Mouse (Mus musculus) heart, embryonic 11.5 days (tissue): ENCODE measurements around the gene Agfg2. TPM values are rescaled to one million over a fixed set of nuclear protein-coding genes. Genes with fewer than 3 reads are reported as not detected.
A peak's percentile ranks its signal among the peaks of the same experiment; 100 is the strongest.

Source experiments
- ATAC-seq: fragments of 200-750 bp; cut with Nextera tagmentation; replicated peaks from 2 replicates; pipeline ENCODE4 v1.8.0; 2017; ENCODE audit warnings: moderate library complexity; ENCODE audit not compliant: insufficient number of reproducible peaks, low FRiP score, low TSS enrichment
- H3K27ac ChIP-seq: fragments of 300-500 bp; sonication (generic); 2 replicates; pipeline ENCODE4 v1.5.1; 2014; ENCODE audit warnings: mild to moderate bottlenecking, low read depth, low read length
- H3K27me3 ChIP-seq: fragments of 300-500 bp; sonication (generic); 2 replicates; pipeline ENCODE4 v1.6.1; 2014; ENCODE audit warnings: mild to moderate bottlenecking, low read length, mixed read lengths; ENCODE audit not compliant: control insufficient read depth, insufficient read depth
- H3K36me3 ChIP-seq: fragments of 300-500 bp; sonication (generic); 2 replicates; pipeline ENCODE4 v1.6.1; 2014; ENCODE audit warnings: mild to moderate bottlenecking, low read length, moderate library complexity, mixed read lengths; ENCODE audit not compliant: control insufficient read depth, insufficient read depth
- H3K4me1 ChIP-seq: fragments of 300-500 bp; sonication (generic); 2 replicates; pipeline ENCODE4 v1.6.1; 2014; ENCODE audit warnings: low read length; ENCODE audit not compliant: control insufficient read depth, insufficient read depth
- H3K4me2 ChIP-seq: fragments of 300-500 bp; sonication (generic); 2 replicates; pipeline ENCODE4 v1.6.1; 2014; ENCODE audit warnings: mild to moderate bottlenecking, moderate library complexity
- H3K4me3 ChIP-seq: fragments of 300-500 bp; sonication (generic); 2 replicates; pipeline ENCODE4 v1.5.1; 2014; ENCODE audit warnings: low read depth, low read length
- H3K9ac ChIP-seq: fragments of 300-500 bp; sonication (generic); 2 replicates; pipeline ENCODE4 v1.6.1; 2014; ENCODE audit warnings: mild to moderate bottlenecking, low read depth, low read length, moderate library complexity
- H3K9me3 ChIP-seq: fragments of 300-500 bp; sonication (generic); replicated peaks from 2 replicates; pipeline ENCODE4 v1.6.1; 2016; ENCODE audit warnings: low read length; ENCODE audit not compliant: control insufficient read depth
- WGBS: fragments of 180-500 bp; shearing (Covaris S2); extraction: QIAGEN DNeasy Blood & Tissue Kit; methylation state at CpG from one replicate; pipeline ENCODE4 v1.1.7; 2014; ENCODE audit not compliant: insufficient replicate concordance; 5-methylcytosine and 5-hydroxymethylcytosine counted together
- polyA plus RNA-seq: library from polyadenylated mRNA; unstranded; fragments of >200 nt; fragmentation: Nextera tagmentation; extraction: Ambion mirVana; gene quantifications from 2 replicates; pipeline ENCODE4 v1.2.1, GENCODE M21; 2014

Agfg2 gene
- polyA plus RNA-seq, 1 experiment from 2014 or later = 19.9 TPM

DNA sequence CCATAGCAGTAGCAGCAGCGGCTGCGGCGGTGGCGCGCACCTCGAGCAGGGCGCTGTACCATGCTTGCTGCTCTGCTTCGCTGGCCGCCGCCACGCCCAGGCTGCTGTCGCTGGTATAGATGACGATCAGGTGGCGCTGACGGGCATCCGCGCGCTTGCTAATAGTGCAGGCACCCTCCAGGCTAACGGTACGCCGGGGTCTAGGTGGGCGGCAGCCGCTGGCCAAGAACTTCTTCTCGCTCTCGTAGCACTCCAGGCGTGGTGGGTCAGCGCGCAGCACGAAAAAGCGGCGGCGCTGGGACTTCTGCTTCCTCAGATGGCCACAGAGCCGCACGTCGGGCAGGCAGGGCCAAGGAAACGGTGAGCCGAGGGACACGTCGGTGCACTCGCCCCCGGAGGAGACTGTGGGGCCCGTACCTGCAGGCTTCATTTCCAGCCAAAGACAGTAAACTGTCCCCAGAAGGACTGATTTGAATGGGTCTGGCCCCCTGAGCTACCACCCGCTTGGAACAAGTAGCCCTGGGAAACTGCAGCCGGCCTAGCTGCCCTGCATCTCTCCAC lies 39.4 kb downstream of the Agfg2 start:
- Histone ChIP-seq H3K9ac (peak overlapping the region; percentile 40), H3K4me3 (peak overlapping the region; percentile 46), H3K4me2 (peak overlapping the region; percentile 71), H3K27me3 (peaks cover 35% of the 10 kb centered on the region), H3K4me1 (peaks cover 33% of the 10 kb centered on the region), H3K36me3 (peaks cover 9% of the 10 kb centered on the region), H3K9me3 (no peaks in the 10 kb centered on the region), H3K27ac (no peak overlapping the region)
- WGBS = 3% methylated on average over 44 of the region's 44 CpGs
- ATAC-seq = no peak

DNA sequence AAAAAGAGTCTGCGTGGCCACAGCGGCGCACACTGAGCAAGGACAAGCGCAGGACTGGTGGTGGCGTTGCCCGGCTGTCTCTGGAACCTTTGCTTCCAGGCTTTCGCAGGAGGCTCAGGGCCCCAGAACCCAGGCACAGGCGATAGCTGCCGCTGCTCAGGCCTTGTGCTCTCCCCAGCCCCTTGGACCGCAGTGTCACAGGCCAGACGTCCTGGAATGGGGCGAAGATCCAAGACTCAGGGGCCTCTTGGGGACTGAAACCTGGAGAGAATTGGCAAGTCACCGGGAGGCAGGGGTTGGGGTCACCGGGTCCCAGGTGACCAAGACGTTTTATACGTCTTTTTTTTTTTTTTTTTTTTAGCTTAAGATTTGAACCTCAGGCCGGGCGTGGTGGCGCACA lies 40.0 kb downstream of the Agfg2 start:
- Histone ChIP-seq H3K9me3 (no peaks in the 10 kb centered on the region), H3K9ac (no peak overlapping the region), H3K27ac (no peak overlapping the region), H3K4me2 (peak overlapping the region; percentile 8; the same call in 1 of the 2 replicates), H3K27me3 (peaks cover 35% of the 10 kb centered on the region), H3K4me3 (no peak overlapping the region), H3K4me1 (peaks cover 30% of the 10 kb centered on the region), H3K36me3 (peaks cover 15% of the 10 kb centered on the region)
- no peak for ATAC-seq
- 36% methylated on average over 19 of the region's 19 CpGs for WGBS

DNA sequence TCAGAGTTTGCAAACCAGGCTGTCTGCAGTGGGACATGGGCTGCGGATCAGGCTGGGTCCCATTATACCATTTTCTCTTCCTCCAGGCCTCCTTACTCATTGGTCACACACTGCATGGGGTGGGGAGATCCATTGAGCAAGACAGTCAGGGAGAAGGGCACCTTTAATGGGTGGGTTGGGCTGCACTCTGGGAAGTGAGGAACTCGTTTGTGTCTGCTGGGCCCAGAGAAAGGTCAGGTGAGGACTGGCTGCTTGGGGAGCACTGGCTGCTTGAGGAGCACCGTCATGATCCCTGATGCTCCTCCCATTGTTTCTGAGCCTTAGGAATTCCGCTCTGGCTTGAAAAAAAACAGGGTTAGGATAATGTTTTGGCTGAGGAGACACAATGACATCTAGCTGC lies 41.6 kb downstream of the Agfg2 start:
- Histone ChIP-seq H3K36me3 (peaks cover 26% of the 10 kb centered on the region), H3K4me1 (peaks cover 19% of the 10 kb centered on the region), H3K9me3 (no peaks in the 10 kb centered on the region), H3K4me3 (no peak overlapping the region), H3K4me2 (no peak overlapping the region), H3K27me3 (peaks cover 35% of the 10 kb centered on the region), H3K9ac (0 out of 2 replicates have a peak overlapping the region, but pooled peaks have one; percentile 10), H3K27ac (no peak overlapping the region)
- WGBS = 54% methylated on average over 4 of the region's 4 CpGs
- ATAC-seq = no peak

DNA sequence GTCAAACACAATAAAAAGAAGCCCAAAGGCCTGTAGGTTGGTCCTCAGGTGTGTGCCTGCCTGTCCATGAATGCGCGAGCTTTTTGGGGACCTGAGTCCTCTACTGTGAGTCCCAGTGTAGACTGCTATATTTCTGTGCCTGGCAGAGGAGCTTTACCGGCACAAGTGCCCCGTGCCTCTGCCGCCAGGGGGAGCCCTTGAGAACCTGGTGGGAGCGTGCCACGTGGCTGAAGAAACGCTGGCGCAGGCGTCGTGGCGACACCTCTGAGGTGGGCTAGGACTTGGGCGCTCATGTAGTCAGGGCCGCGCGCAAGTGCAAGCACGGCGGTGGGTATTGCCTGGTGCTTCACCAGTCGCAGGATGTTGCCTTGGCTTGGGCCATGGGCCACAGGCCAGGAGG lies 43.5 kb downstream of the Agfg2 start, which contains the start of gene Sap25:
TSS of gene Sap25 (plus strand) at position 281 of the 400 bp plus-strand sequence.
- no peak for ATAC-seq
- no peak within 1 kb of the TSS for H3K4me3 ChIP-seq
- no peak within 1 kb of the TSS for H3K9ac ChIP-seq
- WGBS = 82% methylated on average over 19 of the region's 19 CpGs
- no peaks in the 10 kb centered on the region for H3K9me3 ChIP-seq
- H3K27me3 ChIP-seq = peaks cover 31% of the 10 kb centered on the region
- H3K27ac ChIP-seq = no peak within 1 kb of the TSS
- H3K4me2 ChIP-seq = no peak within 1 kb of the TSS
- peaks cover 34% of the 10 kb centered on the region for H3K36me3 ChIP-seq
- H3K4me1 ChIP-seq = peaks cover 17% of the 10 kb centered on the region

DNA sequence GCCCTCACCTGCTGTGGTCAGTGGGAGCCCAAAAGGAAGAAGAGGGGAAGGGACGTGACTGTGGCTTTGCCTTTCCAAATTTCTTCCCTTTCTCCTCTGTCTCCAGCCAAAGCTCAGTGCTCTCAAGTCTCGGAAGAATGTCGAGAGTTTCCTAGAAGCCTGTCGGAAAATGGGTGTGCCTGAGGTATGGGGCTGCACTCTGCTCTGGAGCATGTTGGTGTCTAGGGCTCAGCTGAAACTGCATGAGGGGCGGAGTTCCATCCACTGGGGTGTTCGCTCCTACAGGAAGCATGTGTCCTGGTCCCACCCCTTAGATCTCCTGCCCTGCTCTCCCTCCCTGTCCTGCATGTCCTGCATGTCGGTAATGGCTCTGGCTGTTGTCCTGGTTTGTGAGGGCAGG lies 45.1 kb downstream of the Agfg2 start:
- no peak for ATAC-seq
- Histone ChIP-seq H3K27ac (no peak overlapping the region), H3K9me3 (no peaks in the 10 kb centered on the region), H3K9ac (no peak overlapping the region), H3K4me2 (no peak overlapping the region), H3K36me3 (peaks cover 40% of the 10 kb centered on the region), H3K4me1 (peaks cover 10% of the 10 kb centered on the region), H3K27me3 (peaks cover 15% of the 10 kb centered on the region), H3K4me3 (no peak overlapping the region)
- 64% methylated on average over 7 of the region's 7 CpGs for WGBS

DNA sequence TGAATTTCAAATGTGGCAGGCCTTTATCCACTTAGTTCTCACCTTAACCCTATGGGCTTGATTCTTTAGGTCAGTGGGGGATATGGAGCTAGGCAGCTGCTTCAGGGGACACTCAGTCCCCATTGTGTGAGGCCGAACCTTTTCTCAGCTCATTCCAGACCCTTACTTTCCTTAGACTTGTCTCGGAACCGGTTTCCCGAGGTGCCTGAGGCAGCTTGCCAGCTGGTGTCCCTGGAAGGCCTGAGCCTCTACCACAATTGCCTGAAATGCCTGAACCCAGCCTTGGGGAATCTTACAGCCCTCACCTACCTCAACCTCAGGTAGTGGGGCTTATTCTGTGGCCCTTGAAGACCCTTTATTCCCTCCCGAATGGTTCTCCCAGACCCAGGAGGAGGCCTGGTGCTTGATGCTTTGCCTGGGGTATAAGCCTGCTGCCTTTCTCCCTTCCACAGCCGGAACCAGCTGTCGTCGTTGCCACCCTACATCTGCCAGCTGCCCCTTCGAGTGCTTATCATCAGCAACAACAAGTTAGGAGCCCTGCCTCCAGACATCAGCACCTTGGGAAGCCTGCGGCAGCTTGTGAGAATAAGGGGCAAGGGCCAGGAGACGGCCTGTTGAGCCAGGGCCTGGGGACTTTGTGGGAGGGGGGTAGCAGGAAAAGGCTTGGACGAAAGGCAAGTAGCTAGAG lies 51.0 kb downstream of the Agfg2 start:
- no peak for ATAC-seq
- WGBS = 67% methylated on average over 12 of the region's 12 CpGs

DNA sequence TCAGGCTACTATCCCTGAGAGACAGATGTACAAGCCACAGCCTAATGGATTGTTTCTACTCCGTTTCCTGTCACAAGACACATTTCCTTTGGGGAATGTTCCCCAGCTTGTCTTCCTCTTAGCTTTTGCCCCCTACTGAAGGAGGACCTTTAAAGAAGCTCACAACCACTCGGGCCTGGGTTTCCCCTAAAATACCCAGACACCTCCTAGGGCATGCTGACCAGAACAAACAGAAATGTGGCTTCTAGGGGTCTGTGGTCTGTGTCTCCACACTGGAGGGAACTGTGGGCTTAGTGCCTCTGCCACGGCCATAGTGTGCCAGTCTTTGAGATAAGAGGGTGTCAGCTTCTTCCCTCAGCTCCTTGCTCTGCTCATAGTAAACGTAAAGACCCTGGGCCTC lies 52.9 kb downstream of the Agfg2 start:
- Histone ChIP-seq H3K9me3 (no peaks in the 10 kb centered on the region), H3K27ac (peak overlapping the region; percentile 67), H3K4me1 (peaks cover 21% of the 10 kb centered on the region), H3K4me3 (peak overlapping the region; percentile 94; the same call in 1 of the 2 replicates), H3K4me2 (peak overlapping the region; percentile 4; the same call in 1 of the 2 replicates), H3K36me3 (peaks cover 14% of the 10 kb centered on the region), H3K9ac (no peak overlapping the region), H3K27me3 (no peaks in the 10 kb centered on the region)
- ATAC-seq = no peak
- WGBS = 52% methylated on average over 4 of the region's 4 CpGs

More for the DNA sequence above, 51.0 kb downstream of the Agfg2 start:
- no peak overlapping the region for H3K4me2 ChIP-seq
- H3K36me3 ChIP-seq = peaks cover 26% of the 10 kb centered on the region
- no peak overlapping the region for H3K4me3 ChIP-seq
- no peaks in the 10 kb centered on the region for H3K27me3 ChIP-seq
- H3K9ac ChIP-seq = no peak overlapping the region
- no peak overlapping the region for H3K27ac ChIP-seq
- peaks cover 21% of the 10 kb centered on the region for H3K4me1 ChIP-seq
- H3K9me3 ChIP-seq = no peaks in the 10 kb centered on the region

DNA sequence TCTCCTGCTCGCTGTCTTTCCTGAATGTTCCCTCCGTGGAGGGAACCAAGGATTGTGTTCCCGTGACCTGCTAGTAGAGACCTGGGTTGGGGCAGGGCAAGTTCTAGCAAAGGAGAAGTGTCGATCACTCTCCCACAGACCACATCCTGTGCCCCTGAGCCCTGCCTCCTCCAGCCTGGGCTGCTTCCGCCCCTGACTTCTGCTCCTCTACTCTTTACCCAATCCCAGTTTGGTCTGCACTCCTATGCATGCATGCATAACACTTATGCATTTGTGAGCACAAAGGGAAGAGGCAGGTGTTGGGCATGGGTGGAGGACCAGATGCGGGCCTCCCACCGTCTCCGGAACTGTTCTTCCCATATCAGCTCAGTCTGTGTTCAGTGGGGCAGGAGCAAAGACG lies 53.4 kb downstream of the Agfg2 start:
- H3K4me3 ChIP-seq = peak overlapping the region; percentile 94; the same call in 1 of the 2 replicates
- no peaks in the 10 kb centered on the region for H3K27me3 ChIP-seq
- WGBS = 54% methylated on average over 9 of the region's 9 CpGs
- ATAC-seq = no peak
- H3K4me2 ChIP-seq = peak overlapping the region; percentile 93
- H3K9me3 ChIP-seq = no peaks in the 10 kb centered on the region
- peaks cover 13% of the 10 kb centered on the region for H3K36me3 ChIP-seq
- H3K27ac ChIP-seq = peak overlapping the region; percentile 67
- H3K4me1 ChIP-seq = peaks cover 21% of the 10 kb centered on the region
- H3K9ac ChIP-seq = no peak overlapping the region; the same call in 1 of the 2 replicates
